Mouse (Mus musculus) thymus, postnatal 36 days (tissue): ENCODE measurements at regions not wholly inside any gene's neighbourhood (a gene's known extent, or its start where the extent isn't known, plus 50 kb on each side); places are given as distances from the start of the nearest gene placed in this dataset.
A peak's percentile ranks its signal among the peaks of the same experiment; 100 is the strongest.
"Not testable (repeated sequence)": the region's sequence is repeated elsewhere in the genome, so short reads cannot be mapped to it uniquely, and the experiment has no call there.

Experiments used
- DNase-seq, 2 experiments: peaks; one replicate each; pipeline ENCODE4 v3.0.0; 2022; ENCODE audit warnings: mixed read lengths in 2 of 2

DNA sequence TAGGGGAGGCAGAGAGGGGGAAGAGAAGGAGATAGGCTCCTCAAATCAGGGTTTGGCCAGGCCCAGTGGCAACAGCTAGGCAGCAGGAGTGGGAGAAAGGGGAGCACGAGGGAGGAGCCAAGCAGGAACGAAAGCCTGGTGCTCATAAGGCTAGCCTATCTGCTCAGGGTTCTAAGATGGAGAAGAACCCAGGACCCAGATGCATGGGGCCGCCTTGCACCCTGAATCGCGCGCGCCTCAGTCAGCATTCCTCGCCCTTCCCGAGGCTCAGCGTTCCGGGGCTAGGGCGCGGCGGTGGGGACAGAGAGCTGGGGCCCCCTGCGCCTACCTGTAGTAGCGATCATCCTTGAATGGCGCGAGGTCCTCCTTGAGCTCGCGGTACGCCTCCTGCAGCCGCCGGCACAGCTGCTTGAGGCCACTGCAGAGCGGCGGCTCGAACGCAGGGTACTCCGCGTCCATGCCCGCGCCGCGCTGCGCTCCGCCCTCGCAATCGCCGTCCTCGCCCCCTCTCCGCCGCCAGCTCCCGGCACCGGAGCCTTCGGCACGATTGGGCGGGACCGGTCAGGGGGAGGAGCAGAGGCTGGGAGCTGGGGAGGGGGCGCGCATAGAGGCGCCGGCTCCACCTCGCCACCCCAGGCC, 60.1 kb downstream of the Dynlt1b start:
- DNase-seq = not testable (repeated sequence)

GRCm38 (mm10) chr17:6490565-6490935, 60.6 kb downstream of the Dynlt1b start:
- DNase-seq = not testable (repeated sequence)

GRCm38 (mm10) chr17:6492501-6492900, 62.6 kb downstream of the Dynlt1b start:
- DNase-seq = peak; percentile 37 to 68

GRCm38 (mm10) chr17:6492950-6493349, 63.0 kb downstream of the Dynlt1b start:
- peak; percentile 77 to 85 for DNase-seq

GRCm38 (mm10) chr17:6496491-6496890, 66.6 kb downstream of the Dynlt1b start:
- not testable (repeated sequence) for DNase-seq

DNA sequence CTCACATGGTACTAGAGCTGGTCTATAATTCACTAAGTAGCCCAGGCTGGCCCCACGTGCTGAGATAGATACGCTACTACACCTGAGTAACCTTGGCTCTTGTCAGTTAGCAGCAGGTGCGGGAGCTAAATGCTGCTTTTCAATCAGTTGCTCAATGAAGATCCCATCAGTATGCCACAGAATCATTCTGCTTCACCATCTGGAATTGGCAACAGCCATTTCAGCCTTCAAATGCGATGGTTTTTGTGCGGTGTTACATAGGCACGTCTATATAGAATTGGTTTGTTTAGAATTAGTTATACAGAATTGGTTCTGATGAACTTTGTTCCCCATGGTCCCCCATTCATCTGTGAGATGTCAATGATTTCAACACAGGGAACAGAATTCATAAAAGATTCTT, 72.8 kb downstream of the Dynlt1b start:
- not testable (repeated sequence) for DNase-seq

DNA sequence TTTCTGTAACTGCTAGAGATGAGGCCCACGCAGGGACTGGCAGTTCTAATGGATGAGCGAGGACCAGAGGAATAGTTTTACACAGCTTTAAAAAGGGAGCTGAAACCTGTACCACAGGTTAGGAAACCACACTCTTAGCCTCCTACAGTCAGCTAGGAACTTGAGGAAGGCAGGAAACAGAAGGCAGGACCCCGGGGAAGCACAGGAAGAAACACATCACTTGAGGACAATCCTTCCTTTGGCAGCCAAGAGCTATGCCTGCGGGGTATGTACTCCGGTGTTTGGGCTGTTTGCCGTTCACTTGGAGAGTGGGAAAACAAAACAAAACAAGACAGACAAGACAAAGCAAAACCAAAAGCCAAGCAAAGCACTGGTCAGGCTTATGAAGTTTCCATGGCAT, 76.0 kb downstream of the Dynlt1b start:
- not testable (repeated sequence) for DNase-seq

GRCm38 (mm10) chr17:6515128-6515527, 85.2 kb downstream of the Dynlt1b start:
- not testable (repeated sequence) for DNase-seq

DNA sequence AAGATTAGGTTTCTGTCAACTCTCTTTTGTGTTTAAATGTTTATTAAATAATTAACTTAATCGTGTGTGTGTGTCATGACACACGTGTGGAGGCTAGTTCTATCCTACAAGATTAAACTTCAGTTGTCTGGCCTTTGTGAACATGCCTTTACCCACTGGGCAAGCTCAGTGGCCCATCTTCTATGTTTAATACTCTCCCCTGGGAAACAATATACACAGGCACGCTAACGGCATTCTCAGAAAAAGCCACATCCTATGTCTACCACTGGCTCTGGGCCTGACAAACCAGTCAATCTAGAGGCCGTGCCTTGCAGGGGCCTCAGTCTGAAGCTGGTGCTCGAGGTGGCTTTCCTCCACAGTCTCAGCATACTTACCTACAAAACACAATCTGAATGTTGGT, 82.4 kb upstream of the Dynlt1c start:
- DNase-seq = not testable (repeated sequence)

DNA sequence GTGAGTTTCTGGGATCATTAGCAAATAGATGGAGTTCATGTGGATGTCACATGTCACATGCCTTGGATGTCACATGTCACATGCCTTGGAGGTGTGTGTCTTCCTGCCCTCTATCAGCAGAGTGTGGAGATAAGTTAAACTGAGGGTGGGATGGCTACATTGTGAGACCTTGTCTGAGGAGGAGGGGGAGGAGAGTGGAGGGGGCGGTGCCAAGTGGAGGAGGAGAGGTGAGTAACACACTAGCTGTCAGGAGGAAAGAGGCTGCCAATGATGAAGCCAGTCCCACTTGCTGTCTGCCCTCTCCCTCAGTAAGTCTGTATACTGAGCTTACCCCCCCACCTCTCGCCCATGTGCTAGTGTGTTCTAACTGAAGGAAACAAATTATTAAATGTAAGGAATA, 81.5 kb upstream of the Dynlt1c start:
- DNase-seq = not testable (repeated sequence)

GRCm38 (mm10) chr17:6520751-6521150, 80.7 kb upstream of the Dynlt1c start:
- not testable (repeated sequence) for DNase-seq

GRCm38 (mm10) chr17:6522185-6522584, 79.3 kb upstream of the Dynlt1c start:
- DNase-seq = not testable (repeated sequence)

DNA sequence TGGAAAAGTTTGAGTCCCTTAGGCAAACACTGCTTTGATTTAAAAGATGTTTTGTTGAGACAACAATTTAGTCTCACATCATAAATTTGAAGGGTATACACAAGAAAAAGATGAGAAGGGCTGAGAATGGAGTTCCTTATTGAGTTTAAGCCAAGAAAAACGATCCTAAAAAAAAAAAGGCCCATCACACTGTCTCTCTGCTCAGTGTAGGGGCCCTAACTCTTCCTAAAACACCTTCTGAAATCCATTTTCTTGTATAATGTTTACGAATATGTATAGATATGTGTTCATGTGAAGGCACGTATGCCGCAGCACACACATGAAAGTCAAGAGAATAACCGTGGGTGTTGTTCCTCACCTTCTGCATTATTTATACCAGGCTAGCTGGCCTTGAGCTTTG, 62.7 kb upstream of the Dynlt1c start:
- DNase-seq = not testable (repeated sequence)

DNA sequence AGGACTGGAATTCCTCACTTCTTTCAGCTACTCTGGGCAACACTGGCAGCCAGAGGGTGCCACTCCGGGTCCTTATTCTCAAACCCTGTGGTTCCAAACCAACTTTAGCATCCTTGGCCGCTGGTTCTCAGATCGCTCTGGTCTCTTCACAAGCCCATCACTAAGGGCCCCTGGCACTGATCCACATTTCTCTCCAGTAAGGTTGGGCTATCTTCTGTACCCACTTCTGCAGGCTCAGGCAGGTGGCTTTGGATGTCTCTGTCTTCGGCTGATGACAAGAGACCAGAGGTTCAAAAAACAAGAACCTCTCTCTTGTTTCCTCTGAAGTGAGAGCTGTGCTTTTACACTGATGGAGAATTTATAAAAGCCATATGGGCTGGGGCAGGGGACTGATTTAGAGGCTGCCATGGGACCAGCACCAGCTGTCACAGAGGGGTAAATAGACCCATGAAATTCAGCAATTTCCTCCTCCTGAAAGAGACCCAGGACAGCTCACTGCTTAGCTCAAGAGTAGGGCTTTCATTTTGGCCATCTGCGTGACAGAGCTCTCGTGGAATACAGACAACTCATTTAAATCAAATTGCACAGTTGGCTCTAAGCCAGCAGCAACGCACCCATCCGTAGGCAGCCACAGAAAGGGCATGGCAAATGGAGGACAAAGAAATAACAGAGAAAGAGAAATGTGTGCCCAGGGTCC, 54.3 kb upstream of the Dynlt1c start:
- DNase-seq = not testable (repeated sequence)

DNA sequence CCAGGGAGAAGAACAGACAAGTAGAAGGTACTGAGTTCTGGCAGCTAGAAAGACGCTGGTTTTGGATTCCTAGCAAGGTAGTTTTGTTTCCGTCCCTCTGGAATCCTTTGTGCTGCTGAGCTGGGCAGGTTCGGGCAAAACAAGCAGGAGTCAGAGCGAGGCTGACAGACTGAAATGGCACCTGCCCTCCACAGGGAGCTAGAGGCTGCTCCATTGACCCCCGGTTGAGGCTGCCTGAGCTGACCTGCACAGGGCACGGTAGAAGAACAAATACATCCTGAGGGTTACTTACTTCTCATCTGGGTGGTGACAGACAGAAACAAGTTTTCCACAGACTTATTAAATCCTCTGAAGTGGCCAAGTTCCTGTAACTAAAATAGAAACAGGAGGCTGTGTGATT, 53.5 kb upstream of the Dynlt1c start:
- DNase-seq = not testable (repeated sequence)
